Mouse (Mus musculus) frontal cortex, postnatal 25 days (tissue): ENCODE data around the gene Tbx2.

Experiments
- DNase-seq, 2 experiments: peaks; one replicate each; pipeline ENCODE4 v3.0.0; 2022; ENCODE audit warnings: low spot score in 2 of 2

Gene Tbx2

GRCm38 (mm10) chr11:85887801-85888450 lies 55.6 kb downstream of the Tbx2 start:
- no peak for DNase-seq

DNA sequence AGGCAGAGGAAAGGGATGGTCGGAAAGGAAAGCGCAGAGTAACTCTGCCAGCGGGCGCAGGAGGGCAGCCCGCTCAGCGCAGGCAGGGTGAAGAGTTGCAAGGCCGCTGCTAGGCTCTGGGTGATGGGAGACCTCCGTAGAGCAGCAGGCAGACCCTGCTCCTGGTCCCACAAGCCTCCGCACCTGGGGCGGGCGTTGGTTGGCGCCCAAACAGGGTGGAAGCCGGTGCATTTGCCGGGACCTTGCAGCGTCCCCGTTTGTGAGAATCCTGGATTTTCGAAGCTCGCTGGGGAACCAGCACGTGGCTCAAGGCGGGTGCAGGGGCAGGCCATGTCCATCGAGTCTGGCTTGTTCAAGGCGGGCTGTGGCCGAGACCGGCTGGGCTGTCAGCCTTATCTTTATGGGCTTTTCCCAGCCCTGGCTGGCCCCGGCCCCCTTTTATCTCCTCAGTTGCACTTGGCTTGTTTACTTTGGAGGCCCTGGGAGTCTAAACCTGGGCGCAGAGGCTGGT lies 56.2 kb downstream of the Tbx2 start:
- no peak for DNase-seq

DNA sequence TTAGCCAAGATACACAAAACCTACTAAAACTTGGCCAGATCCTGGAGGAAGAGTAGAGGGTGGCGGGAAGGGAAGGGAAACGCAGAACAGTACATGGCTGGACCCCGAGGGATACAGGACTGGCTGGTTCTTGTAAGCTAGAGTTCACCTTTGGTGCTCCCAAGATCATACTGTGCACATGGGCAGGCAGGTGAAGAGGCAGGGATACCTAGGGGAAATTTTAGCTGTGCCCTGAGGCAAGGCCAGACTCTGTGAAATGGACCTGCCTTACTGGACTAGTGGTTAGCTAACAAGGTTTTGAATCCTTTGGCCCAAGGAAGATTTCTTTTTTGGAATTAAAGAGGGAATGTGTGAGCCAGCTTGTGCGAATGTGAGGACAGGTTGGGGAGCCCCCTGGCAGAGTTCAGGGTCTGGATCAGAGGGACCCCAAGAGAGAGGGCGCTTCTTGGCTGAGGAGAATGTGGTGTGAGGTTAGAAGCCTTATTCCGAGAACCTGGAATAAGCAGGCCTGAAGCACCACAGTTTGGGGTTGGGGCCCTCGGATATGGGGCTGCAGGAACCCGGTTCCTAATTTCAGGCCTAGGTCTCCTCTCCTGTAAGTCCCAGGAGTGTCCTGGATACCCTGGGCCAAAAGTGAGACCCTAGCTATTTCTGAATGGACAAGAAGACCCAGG lies 56.8 kb downstream of the Tbx2 start:
- DNase-seq = no peak

- no peak for DNase-seq
Measured at GRCm38 (mm10) chr11:85889730-85890562, 57.6 kb downstream of the Tbx2 start.

DNA sequence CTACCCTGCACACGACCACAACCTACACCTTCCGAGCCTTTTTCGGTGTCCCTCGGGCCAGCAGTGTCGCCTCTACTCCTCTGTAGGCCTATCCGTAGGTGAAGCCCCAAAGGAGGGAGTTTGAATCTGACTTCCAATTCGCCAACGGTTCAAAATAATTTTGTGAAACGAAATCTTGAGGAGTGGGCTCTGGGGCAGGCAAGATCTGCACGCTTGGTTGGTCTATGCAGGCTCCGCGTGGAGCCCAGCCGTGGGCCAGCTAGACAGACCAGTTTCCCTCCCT lies 58.2 kb downstream of the Tbx2 start:
- no peak for DNase-seq

DNA sequence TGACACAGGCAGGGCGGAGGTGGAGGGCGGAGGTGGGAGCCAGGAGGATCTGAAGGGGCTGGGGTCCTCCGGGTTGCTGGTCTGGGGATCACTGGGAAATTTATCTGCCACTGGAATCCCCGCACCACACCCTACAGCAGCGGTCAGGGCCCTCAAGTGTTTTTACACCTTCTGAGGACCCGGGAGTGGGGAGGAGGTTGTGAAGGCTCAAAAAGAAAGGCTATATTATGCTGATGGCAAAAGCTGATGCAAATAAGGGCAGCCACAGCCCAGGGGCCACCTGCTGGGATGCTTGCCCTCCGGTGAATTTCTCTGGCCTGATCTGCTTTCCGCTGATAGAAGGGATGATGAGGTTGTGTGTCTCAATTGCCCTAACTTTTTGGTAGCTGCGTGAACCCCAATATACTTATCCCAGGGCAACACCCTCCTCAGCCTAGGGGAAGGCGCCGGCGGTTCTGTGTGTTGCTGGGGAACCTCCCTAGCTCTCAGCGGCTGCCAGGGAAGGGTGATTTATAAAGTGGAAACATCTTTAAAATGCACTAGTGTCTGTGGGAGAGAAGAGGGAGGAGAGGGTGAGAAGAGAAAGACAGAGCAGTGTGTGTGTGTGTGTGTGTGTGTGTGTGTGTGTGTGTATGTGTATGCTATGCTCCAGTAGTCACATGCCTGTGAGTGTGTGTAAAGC lies 58.8 kb downstream of the Tbx2 start:
- DNase-seq = no peak
